Mouse (Mus musculus): ENCODE results near the gene Tbc1d14.

DNA sequence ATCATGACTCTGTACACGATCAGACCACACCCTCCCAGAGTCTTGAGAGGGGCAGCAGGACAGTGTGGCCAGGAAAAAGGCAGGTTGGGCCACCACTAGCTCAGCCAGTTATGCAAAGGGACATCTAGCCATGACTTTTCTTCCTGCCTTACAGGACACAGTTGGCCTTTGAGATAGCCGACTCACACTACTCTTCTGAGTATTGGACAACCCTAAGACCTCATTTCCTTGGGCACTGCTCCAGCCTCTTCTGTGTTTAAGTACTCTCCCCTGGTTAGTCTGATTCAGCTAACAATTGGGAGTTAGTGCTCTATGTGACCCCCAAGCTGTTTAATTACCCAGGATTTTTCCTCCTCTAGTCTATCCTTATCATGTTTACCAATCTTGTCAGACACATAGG is 113.3 kb downstream of the Tbc1d14 start:
- TF ChIP-seq CTCF (IDR thresholded peaks at IDR 0.05; ENCODE audit: low read depth, low read length) = no peak
- TF ChIP-seq TAL1 (conservative IDR thresholded peaks at IDR 0.05; ENCODE audit: low read depth, low read length) = no peak
- no peak for TF ChIP-seq GATA1 (IDR thresholded peaks at IDR 0.05; ENCODE audit: borderline replicate concordance, low read length)

All from G1E (cell line).